Mouse (Mus musculus) adrenal gland, postnatal 14 days (tissue): ENCODE results near the gene Anxa9. TPM values are rescaled to one million over a fixed set of nuclear protein-coding genes. Genes with fewer than 3 reads are reported as not detected.
A peak's percentile ranks its signal among the peaks of the same experiment; 100 is the strongest.

ENCODE experiments used
- DNase-seq: peaks from one replicate; pipeline ENCODE4 v3.0.0; 2021; ENCODE audit warnings: mixed read lengths
- total RNA-seq: library from RNA; stranded (reverse); gene quantifications from 2 replicates; pipeline ENCODE4 v1.2.3, GENCODE M21; 2021

Gene Anxa9
- total RNA-seq, 1 experiment from 2014 or later: 1.6 TPM

DNA sequence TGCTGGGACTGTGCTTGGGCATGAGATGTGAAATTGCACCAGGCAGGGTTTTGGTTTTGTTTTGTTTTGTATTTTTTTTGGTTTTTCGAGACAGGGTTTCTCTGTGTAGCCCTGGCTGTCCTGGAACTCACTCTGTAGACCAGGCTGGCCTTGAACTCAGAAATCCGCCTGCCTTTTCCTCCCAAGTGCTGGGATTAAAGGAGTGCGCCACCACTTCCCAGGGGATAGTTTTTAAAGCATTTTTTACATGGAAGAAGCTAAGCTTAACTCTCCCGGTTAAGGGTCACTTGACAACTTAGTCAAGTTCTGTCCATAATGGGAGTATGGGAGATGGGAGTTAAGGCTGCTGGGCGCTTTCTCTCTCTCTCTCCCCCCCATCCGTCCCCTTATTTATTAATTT lies 7.1 kb upstream of the Anxa9 start:
- no peak for DNase-seq

DNA sequence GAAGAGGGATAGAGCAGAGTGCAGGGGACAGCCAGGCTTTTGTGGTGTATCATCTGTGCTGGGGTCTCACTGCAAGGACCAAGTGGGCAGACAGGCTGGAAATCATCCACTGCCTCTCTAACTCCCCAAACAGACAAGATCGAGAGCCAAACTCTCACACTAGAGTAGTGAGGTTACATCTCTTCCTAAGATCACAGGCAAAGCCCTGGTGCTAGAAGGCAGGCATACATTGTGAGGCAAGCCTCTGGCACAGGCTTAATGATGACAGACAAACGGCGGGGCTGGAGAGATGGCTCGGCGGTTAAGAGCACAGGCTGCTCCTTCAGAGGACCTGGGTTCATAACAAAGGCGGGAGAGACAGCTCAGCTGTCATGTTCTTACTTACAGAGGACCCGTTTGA lies 6.5 kb upstream of the Anxa9 start:
- no peak for DNase-seq

DNA sequence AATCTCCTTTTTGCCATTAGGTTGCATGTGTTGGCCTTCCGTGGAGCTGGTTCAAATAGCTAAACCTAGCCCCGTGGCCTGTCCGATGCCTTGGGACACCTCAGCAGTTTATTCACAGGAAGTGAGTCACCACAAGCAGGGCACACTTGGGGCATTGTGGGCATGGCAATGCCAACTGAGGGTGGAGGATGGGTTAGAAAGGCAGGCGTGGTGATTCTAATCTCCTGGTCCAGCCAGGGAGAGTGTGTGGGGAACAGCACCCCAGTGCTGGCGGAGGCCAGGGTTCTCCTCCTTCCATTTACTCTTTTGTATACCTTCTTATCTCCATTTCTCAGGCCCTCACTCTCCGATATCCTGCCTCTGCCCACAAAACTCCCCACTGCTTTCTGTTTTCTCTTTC lies 5.6 kb upstream of the Anxa9 start:
- DNase-seq: peak; percentile 77

DNA sequence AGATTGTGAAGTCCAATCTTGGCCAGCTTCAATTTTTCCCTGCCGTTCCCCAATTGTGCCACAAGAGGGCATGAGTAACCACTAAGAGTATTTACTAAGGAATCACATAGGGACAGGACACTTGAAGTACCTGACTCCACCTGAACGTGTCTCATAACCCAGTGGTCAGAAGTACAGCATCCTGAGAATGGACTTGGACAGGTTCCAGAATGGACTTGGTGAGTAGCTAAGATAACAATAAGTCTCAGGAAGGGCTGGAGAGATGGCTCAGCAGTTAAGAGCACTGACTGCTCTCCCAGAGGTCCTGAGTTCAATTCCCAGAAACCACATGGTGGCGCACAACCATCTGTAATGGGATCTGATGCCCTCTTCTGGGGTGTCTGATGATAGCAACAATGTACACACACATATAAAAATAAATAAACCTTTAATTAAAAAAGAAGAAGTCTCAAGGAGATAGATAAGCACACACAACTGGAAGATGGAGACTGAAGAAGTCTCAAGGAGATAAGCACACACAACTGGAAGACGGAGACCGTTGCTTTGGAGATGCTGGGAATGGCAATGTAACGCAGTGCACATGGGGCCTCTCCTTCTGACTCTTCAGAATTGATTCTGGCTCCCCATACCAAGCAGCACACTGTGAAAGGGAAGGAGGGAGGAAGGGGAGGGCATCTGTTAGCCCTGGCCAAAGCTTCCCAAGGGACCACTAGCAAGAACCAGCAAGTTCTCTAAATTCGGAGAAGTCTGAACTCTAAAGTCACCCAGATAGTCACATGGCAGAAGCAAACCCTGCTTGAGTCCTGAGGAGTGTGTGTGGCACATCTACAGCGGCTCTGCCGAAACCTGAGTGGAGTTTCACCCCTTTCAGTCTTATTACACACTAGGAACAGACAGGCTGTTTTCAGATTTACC lies 4.2 kb upstream of the Anxa9 start:
- peak; percentile 70 for DNase-seq

DNA sequence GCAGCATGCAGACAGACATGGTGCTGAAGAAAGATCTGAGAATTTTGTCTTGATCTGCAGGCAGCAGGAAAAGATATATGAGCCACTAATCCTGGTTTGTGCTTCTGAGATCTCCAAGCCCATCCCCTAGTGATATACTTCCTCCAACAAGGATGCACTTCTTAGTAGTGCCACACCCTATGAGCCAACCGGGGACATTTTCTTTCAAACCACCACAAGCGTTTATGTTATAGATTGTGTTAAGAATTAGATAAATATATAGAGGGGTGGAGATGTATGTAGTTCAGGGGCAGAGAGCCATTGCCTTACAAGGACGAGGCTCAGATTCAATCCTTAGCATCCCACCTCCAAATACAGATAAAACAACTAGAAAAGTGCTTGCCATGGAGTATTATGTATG lies 3.5 kb upstream of the Anxa9 start:
- no peak for DNase-seq

DNA sequence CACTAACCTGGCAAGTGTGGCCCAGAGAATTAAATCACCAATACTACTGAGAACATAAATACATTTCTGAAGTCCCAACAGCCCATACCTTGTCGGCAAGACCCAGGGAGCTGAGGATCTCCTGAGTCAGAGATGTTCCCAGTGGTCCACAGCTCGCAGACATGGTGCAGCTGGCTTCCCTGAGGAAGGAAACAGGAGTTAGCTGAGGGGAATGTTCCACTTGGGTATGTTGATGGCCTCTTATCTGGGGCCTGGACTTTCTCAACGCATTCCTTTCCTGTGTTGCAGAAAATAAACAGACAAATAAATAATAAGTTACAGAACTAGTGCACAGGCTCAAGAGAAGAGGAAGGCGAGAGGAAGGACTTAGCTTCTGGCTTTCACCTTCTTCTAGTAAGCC lies 732 bp downstream of the Anxa9 start:
- DNase-seq: no peak

DNA sequence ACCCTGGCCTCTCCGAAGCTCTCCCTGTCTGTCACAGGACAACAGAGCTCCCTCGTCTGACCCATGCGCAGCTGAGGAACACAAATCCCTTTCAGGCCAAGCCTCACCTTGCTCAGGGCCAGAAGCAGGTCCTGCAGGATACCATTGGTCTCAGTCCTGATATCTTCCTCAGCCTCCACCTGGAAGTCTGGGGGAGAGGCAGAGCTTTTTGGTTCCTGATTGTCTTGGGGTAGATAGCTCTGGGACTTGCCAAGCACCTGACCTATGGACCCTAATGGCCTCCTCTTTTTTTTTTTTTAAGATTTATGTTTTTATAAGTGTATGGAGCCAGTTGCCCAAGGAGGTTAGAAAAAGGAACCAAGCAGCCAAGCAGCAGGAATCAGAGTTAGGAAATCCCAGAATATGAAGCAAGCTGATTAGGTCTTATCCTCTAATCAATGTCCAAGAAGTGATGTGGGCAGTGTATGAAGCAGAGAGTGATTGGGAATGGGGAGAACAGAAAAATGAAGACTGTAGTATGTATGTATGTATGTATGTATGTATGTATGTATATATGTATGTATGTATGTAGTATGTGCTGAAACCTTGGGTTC lies 5.7 kb downstream of the Anxa9 start:
- DNase-seq: no peak

DNA sequence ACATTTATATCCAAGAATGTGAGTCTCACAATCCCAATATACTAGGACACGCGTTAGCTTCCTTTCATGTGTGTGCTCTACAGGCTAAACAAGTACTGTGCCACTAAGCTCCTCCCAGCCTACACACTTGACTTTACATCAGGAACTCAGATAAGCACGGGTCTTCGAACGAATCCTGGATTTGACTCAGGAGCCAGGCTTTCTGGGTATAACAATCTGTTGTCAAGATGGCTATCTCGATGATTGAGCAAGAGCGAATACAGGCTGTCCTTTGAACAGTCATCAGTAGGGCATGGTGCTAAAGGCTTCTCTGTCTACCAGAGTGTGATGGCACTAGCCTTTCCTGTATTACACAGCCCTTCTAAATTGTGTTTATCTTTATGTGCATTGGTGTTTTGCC lies 9.0 kb downstream of the Anxa9 start:
- no peak for DNase-seq

DNA sequence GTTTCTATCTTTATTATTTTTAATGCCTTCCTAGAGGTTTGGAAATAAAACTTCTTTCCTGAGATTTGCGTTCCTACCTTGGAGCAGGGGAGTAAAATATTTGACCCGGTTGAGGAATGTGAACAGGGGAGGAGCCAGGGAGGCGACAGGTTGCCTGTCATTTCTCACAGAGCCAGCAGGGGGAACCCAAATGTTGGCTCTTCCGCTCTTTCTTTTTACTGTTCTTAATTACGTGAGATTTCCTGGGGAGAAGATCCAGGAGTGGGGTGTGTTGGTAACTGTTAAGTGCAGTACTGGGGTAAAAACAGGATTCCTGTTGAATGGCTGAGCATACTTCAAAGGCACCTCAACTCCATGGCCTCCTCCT lies 10.9 kb downstream of the Anxa9 start:
- peak; percentile 67 for DNase-seq

DNA sequence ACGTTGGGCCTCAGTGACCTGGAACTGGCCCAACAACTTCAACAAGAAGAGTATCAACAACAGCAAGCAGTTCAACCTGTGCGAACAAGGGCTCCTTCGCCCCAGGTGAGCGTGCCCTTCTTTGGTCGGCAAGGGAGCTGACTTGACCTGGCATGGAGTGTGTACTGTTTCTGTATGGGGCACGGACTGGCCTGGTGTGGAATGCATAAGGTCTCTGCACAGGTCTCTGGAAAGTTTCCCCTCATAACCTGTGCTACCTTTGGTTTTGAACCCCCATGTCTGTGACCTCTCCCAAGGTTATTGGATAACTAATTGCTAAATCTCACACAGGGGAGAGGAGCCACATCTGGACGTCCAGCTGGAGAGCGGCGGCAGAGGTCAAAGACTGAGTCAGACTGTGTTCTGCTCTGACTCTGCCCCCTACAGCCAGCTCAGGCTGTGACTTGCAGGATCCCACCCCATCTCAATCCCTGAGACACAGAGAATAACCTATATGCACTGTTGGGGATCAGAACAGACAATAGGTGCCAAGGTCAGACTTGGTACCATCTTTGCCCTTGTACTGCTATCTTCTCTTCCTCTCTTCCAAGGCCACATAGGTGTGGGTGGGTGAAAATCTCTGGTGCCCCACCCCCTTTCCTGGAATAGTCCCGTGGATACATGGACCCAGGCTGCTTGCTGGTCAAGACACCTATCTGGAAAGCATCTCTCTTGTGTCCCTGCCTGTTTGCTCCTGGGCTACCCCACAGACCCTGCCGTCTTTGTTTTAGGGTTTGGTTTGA lies 11.5 kb downstream of the Anxa9 start:
- peak; percentile 67 for DNase-seq

DNA sequence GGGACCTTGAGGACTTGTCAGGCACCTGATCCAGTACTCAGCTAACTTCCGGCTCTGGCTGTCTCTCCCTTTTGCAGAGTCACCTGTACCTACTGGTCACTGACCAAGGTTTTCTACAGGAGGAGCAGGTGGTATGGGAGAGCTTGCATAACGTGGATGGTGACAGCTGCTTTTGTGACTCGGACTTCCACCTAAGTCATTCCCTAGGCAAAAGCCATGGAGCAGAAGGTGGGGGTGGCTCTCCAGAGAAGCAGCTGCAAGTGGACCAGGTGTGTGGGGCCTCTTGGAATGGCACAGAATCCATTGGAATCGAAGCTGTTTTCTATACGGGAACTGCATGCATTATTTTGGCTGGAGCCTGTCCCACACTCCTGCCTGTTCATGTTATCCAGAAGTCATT lies 12.3 kb downstream of the Anxa9 start:
- DNase-seq: no peak

DNA sequence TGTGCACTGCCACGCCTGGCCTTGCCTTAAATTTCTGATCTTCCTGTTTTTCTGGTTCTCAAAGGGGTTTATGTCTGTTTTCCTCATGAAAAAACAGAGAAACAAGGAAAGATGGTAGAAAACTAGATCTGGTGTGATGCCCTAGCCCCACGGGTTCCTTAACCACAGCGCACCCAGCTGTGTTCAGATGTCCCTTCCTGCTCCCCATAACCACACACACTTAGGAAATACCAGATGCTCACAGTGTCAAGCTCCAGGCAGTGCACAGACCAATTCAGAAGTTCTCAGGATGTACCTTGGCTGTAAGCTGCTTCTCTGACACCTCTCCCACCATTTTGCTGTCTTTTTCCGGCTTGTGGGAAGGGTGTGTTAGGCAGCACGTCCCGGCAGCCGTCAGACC lies 12.7 kb downstream of the Anxa9 start:
- no peak for DNase-seq

DNA sequence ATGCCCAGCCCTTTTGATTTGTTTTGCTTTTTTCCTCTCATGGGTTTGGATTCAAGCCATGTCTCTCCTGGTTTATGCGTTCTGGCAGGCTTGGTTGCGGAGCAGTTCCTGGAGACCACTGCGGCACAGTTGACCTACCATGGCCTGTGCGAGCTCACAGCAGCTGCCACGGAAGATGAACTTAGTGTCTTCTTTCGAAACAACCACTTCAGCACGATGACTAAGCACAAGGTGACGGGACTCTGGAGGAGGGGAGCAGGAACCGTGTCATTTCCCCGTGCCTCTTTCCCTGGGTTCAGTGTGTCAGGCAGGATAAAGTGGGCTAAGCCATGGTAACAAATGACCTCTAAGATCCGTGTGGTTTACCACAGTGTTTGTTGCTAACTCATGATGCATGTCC lies 13.4 kb downstream of the Anxa9 start:
- DNase-seq: peak; percentile 66

DNA sequence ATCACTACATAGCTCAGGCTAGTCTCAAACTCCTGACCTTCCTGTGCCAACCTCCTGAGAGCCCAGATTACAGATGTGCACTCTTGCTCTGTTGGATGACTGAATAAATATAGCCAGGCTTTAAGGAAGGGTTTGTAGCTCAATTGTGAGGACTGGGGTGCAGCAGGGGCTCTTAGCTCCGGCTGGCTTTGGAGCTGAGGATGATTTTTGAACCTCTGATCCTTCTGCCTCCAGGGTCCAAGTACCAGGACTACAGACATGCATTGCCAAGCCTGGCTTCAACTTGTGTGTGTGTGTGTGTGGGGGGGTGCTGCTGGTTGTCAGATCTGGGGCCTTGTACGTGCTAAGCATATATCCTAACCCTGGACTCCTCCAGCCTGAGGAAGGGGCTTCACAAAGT lies 14.1 kb downstream of the Anxa9 start:
- no peak for DNase-seq

DNA sequence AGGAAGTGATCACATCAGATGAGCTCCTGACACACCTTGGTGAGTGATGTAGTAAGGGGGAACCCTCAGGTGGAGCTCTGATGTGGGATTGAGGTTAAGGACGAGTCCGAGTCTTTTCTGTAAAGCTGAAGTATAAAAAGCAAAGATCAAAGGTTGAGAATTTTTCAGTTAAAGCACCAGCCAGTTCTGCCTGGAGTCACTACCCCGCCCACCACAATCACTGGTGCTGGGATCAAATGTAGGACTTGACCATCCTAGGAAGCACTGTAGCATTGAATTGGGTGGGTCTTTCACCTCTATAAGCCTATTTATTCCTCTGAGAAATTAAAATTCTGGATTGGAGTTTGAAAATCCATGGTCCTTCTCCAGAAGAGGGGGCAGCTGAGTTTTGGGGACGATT lies 15.9 kb downstream of the Anxa9 start:
- no peak for DNase-seq

DNA sequence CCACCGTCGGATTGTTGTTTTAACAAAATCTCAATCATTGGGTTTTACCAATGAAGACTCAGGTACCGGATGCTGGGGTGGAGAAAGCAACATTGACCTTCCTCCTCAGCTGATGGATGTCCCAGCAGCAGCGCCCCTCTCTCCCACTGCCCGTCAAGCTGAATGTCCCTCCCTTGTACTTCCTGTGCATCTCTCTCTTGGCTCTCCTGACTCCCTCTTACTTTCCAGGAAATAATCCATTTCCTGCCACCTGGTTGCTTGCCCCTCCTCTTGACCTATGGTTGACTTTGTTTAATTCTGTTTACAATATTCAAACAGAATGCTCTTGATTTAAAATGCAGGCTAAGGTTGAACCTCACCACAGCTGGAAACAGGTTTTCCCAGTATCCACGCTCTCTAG lies 16.8 kb downstream of the Anxa9 start:
- no peak for DNase-seq

DNA sequence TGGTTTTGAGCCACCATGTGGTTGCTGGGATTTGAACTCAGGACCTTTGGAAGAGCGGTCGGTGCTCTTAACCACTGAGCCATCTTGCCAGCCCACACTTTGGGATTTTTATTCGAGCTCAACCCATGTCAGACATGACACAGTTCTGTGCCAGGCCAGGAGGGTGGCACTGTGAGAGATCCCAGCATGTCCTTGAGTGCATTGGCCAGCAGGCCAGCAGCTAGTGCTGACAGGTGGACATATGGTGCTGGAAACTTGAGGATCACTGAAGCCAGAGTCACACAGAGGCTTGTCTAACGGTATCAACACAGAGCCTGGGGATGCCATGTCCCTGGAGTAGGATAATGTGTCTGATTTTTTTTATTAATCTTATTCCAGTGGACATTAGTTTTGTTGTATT lies 17.6 kb downstream of the Anxa9 start:
- DNase-seq: no peak

DNA sequence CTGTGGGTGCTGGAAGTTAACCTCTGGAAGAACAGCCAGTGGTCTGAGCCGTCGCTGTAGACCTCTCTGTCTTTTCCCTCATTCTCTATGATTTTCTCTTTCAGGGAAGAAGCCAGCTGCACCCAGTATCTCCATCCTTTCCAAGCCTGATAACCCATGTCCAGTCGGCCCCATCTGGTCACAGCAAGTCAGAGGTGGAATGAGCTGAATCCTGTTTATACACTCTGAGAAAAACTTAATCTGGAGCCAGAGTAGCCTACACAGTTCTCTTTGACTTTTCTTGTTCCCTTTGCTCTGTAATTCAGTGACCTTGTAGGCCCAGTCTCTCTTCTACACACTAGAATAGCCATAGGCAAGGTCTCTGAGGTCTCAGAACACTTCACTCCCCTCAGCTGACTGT lies 19.4 kb downstream of the Anxa9 start:
- no peak for DNase-seq

DNA sequence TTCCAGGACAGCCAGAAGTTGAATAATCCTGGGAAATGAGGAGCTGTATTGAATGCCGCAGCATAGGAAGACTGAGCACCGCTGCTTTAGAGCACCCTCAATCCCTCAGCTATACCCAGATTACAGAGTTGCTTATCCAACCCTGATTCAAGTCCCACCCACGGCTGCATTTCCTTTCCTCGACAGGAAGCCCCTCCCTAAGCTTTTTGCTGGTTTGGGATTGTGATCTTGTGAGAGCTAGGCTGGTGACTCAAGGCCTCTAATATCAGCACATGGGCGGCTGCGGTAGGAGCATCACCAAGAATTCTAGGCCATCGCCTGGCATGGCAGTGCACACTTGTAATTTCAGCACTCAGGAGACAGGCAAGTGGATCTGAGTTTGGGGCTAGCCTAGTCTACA lies 20.5 kb downstream of the Anxa9 start:
- DNase-seq: peak; percentile 47

DNA sequence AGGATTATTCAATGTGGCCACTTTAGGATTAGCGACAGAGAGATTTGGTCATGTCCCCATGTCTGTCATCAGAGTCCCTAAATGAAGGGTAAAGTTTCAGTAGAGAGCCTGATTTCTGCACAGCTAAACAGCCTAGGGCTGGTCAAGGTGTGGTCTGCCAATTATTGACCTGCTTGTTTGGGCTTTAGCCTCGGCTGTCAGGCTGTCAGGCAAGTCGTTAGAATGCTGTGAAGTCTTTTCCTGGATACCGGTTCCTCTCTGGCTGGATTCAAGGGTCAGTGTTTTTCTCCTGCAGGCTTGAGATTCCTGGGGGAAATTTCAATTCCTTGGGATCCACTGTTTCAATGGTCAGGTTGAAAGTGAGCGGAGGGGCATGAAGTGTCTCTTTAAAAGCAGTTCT lies 21.0 kb downstream of the Anxa9 start:
- DNase-seq: no peak

DNA sequence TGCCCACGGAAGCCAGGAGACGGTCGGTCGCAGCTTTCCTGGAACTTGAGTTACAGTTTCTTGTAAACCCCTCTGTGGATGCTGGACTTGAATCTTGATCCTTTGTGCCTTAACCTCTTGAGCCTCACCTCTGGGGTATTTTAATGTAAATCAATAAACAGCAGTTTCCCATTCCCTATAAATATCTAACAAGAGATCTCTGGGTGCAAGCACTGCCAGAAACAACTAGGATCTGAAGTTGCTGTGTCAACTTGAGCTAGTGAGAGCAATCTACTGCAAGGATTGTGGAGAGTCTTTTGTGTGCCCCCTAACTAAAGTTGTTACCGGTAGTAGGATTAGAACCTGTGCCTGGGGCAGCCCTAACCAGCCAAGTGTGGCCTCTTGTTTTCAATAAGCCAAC lies 21.6 kb downstream of the Anxa9 start:
- DNase-seq: no peak

DNA sequence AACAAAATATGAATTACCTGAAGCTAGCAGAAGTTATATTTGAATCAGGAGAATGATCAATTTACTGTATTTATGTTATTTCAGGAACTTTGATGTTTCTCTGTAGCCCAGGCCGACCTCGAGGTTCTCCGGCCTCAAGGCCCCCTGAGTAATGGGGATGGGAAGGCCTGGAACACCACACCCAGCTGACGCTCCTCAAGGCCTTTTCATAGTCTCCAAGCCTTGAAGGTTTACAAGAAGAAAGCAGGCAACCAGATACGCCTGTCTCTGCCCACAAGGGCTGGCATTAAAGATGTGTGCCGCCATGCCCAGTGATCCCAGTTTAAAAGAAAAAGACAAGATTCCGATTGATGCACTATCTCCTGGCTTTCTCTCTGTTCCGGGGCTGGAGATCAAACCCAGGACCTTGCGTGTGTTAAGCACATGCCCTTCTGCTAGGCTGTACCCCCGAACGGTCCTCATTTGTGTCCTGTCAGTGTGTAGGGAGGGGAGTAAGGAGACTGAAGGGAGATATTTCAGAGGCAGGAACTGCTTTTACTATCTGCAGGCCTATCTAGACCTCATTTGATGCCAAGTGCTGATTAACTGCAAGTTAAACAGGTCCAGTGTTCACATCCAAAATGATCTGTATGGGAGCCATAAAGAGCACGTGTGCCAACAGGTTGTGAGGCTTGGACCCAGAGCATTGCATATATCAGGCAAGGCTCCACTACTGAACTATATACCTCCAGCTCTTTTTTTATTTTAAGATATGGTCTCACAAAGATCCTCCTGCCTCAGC lies 22.3 kb downstream of the Anxa9 start:
- peak; percentile 70 for DNase-seq

DNA sequence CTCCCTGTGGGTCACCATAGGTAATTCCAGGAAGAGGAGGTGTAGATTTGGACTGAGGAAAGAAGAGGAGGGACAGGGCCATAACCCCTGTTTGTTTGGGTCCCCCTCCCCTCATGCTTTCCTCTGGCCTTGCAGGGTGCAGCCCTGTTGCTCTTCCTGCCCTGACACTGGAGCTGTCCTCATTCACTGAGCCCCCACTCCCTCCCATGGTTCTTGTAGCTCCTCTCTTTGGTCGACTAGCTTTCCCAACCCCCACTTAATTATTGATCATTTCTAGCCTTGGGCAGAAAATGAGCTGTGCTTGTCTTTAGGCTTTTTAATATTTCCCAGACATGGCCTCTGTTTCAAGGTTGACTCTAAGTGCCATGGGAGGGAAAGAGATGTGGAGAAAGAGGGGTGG lies 22.9 kb downstream of the Anxa9 start:
- no peak for DNase-seq
